Mouse (Mus musculus) stomach, embryonic 16.5 days (tissue): ENCODE measurements around the gene Kif1b. TPM values are rescaled to one million over a fixed set of nuclear protein-coding genes. Genes with fewer than 3 reads are reported as not detected.

ENCODE experiments used
- ATAC-seq: fragments of 200-750 bp; cut with Nextera tagmentation; 2 replicates; pipeline ENCODE4 v1.8.0; 2017; ENCODE audit warnings: moderate number of reproducible peaks, moderate TSS enrichment; ENCODE audit not compliant: insufficient read depth, low FRiP score
- H3K27ac ChIP-seq: fragments of 300-500 bp; sonication (generic); 2 replicates; pipeline ENCODE4 v1.5.1; 2014; ENCODE audit warnings: low read length
- H3K27me3 ChIP-seq: fragments of 300-500 bp; sonication (generic); 2 replicates; pipeline ENCODE4 v1.6.1; 2014; ENCODE audit warnings: low read length, control low read depth, mixed read lengths; ENCODE audit not compliant: control insufficient read depth, insufficient read depth
- H3K36me3 ChIP-seq: fragments of 300-500 bp; sonication (generic); 2 replicates; pipeline ENCODE4 v1.6.1; 2014; ENCODE audit warnings: low read length; ENCODE audit not compliant: control insufficient read depth, insufficient read depth
- H3K4me1 ChIP-seq: fragments of 300-500 bp; sonication (generic); 2 replicates; pipeline ENCODE4 v1.6.1; 2014; ENCODE audit warnings: low read length, control low read depth, mixed read lengths; ENCODE audit not compliant: control insufficient read depth, insufficient read depth
- H3K4me2 ChIP-seq: fragments of 300-500 bp; sonication (generic); 2 replicates; pipeline ENCODE4 v1.6.1; 2014; ENCODE audit warnings: low read depth, low read length, mixed read lengths
- H3K4me3 ChIP-seq: fragments of 300-500 bp; sonication (generic); replicated peaks from 2 replicates; pipeline ENCODE4 v1.5.1; 2014; ENCODE audit warnings: mild to moderate bottlenecking, low read length
- H3K9ac ChIP-seq: fragments of 300-500 bp; sonication (generic); 2 replicates; pipeline ENCODE4 v1.6.1; 2014; ENCODE audit warnings: low read length
- H3K9me3 ChIP-seq: fragments of 300-500 bp; sonication (generic); replicated peaks from 2 replicates; pipeline ENCODE4 v1.6.1; 2016; ENCODE audit warnings: low read length, control low read depth; ENCODE audit not compliant: control insufficient read depth
- WGBS: fragments of 180-500 bp; shearing (Covaris S2); extraction: QIAGEN DNeasy Blood & Tissue Kit; methylation state at CpG from one replicate; pipeline ENCODE4 v1.1.7; 2014; 5-methylcytosine and 5-hydroxymethylcytosine counted together
- polyA plus RNA-seq: library from polyadenylated mRNA; unstranded; fragments of >200 nt; fragmentation: Nextera tagmentation; extraction: Ambion mirVana; gene quantifications from 2 replicates; pipeline ENCODE4 v1.2.1, GENCODE M21; 2015

Kif1b gene
- polyA plus RNA-seq, 1 experiment from 2014 or later, result 29.5 TPM

- no peaks in the 10 kb centered on the region for H3K9me3 ChIP-seq
- H3K27me3 ChIP-seq, result no peaks in the 10 kb centered on the region
- H3K4me3 ChIP-seq, result no peak overlapping the region
- H3K4me1 ChIP-seq, result no peaks in the 10 kb centered on the region
- H3K27ac ChIP-seq, result no peak overlapping the region
- H3K4me2 ChIP-seq, result no peak overlapping the region
- no peak overlapping the region for H3K9ac ChIP-seq
- WGBS, result 81% methylated on average over 9 of the region's 9 CpGs
- ATAC-seq, result no peak
- 0 out of 2 replicates have a peak, but pooled peaks cover 6% of the 10 kb centered on the region for H3K36me3 ChIP-seq
Observed at GRCm38 (mm10) chr4:149337353-149337752, 29.9 kb upstream of the Kif1b start.

- no peaks in the 10 kb centered on the region for H3K27me3 ChIP-seq
- no peak overlapping the region for H3K27ac ChIP-seq
- no peak overlapping the region for H3K4me3 ChIP-seq
- ATAC-seq, result no peak
- no peaks in the 10 kb centered on the region for H3K9me3 ChIP-seq
- H3K36me3 ChIP-seq, result no peaks in the 10 kb centered on the region
- H3K9ac ChIP-seq, result no peak overlapping the region
- no peak overlapping the region for H3K4me2 ChIP-seq
- 85% methylated on average over 7 of the region's 7 CpGs for WGBS
- H3K4me1 ChIP-seq, result no peaks in the 10 kb centered on the region
Observed at GRCm38 (mm10) chr4:149336302-149336701, 28.8 kb upstream of the Kif1b start.

DNA sequence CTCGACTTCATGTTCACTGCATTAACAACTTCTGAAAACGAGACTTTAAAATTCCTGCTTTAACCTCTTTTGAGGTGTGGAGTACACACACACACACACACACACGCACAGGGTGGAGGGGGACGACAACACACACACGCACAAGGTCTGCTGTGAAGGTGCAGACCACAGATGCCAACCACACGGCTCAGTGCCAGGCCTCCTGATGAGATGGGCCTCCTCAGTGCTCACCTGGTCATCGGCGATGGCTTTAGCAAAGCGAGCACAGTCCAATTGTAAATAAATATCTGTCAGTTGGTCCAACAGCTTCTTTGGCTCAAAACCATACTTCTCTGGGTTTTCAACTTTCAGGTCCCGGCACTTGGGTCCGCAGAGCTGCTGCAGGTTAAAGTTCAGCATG, 27.4 kb upstream of the Kif1b start:
- H3K9ac ChIP-seq, result no peak overlapping the region
- H3K4me3 ChIP-seq, result no peak overlapping the region
- ATAC-seq, result no peak
- H3K36me3 ChIP-seq, result peaks cover 11% of the 10 kb centered on the region; the same call in 1 of the 2 replicates
- H3K27ac ChIP-seq, result no peak overlapping the region
- H3K9me3 ChIP-seq, result no peaks in the 10 kb centered on the region
- H3K4me1 ChIP-seq, result no peaks in the 10 kb centered on the region
- 91% methylated on average over 11 of the region's 11 CpGs for WGBS
- no peaks in the 10 kb centered on the region for H3K27me3 ChIP-seq
- H3K4me2 ChIP-seq, result no peak overlapping the region

DNA sequence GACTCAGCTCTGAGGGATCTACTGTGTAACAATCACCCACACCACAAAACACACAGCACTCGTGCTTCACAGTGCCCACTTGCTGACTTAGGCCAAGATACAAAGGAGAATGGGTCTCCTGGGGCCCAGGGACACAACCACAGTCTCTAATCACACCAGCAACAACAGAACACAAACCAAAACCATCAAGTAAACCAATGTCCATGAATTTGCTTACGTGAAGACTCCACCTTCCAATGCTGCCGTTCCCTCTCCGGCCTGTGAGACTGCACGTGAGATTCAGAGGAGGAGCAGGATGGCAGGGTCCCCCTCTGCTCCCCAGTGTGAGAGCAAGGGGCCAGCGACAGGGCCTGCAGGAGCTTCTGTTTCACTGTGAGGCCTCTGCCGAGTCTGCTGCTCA, 25.2 kb upstream of the Kif1b start:
- ATAC-seq, result no peak
- Histone ChIP-seq H3K9ac (no peak overlapping the region), H3K9me3 (no peaks in the 10 kb centered on the region), H3K27me3 (no peaks in the 10 kb centered on the region), H3K4me1 (no peaks in the 10 kb centered on the region), H3K4me2 (no peak overlapping the region), H3K4me3 (no peak overlapping the region), H3K36me3 (peaks cover 19% of the 10 kb centered on the region), H3K27ac (no peak overlapping the region)
- WGBS, result 90% methylated on average over 7 of the region's 7 CpGs

- no peak for ATAC-seq
- Histone ChIP-seq H3K36me3 (peaks cover 19% of the 10 kb centered on the region), H3K4me3 (no peak overlapping the region), H3K4me1 (no peaks in the 10 kb centered on the region), H3K9me3 (no peaks in the 10 kb centered on the region), H3K27me3 (no peaks in the 10 kb centered on the region), H3K4me2 (no peak overlapping the region), H3K27ac (no peak overlapping the region), H3K9ac (no peak overlapping the region)
- 93% methylated on average over 5 of the region's 5 CpGs for WGBS
Observed at GRCm38 (mm10) chr4:149330495-149330894, 23.0 kb upstream of the Kif1b start.

- no peaks in the 10 kb centered on the region for H3K4me1 ChIP-seq
- no peak overlapping the region for H3K27ac ChIP-seq
- no peak overlapping the region for H3K4me3 ChIP-seq
- H3K4me2 ChIP-seq, result no peak overlapping the region
- no peaks in the 10 kb centered on the region for H3K27me3 ChIP-seq
- ATAC-seq, result no peak
- peaks cover 19% of the 10 kb centered on the region for H3K36me3 ChIP-seq
- no peaks in the 10 kb centered on the region for H3K9me3 ChIP-seq
- 84% methylated on average over 4 of the region's 4 CpGs for WGBS
- H3K9ac ChIP-seq, result no peak overlapping the region
Observed at GRCm38 (mm10) chr4:149328735-149329134, 21.2 kb upstream of the Kif1b start.

- Histone ChIP-seq H3K36me3 (peaks cover 19% of the 10 kb centered on the region), H3K9ac (no peak overlapping the region), H3K27ac (no peak overlapping the region), H3K9me3 (no peaks in the 10 kb centered on the region), H3K4me3 (no peak overlapping the region), H3K27me3 (no peaks in the 10 kb centered on the region), H3K4me2 (no peak overlapping the region), H3K4me1 (no peaks in the 10 kb centered on the region)
- 85% methylated on average over 7 of the region's 7 CpGs for WGBS
- no peak for ATAC-seq
Observed at GRCm38 (mm10) chr4:149327281-149327680, 19.8 kb upstream of the Kif1b start.

- Histone ChIP-seq H3K27ac (no peak overlapping the region), H3K27me3 (no peaks in the 10 kb centered on the region), H3K36me3 (peaks cover 12% of the 10 kb centered on the region), H3K4me2 (no peak overlapping the region), H3K4me1 (no peaks in the 10 kb centered on the region), H3K9ac (no peak overlapping the region), H3K4me3 (no peak overlapping the region), H3K9me3 (no peaks in the 10 kb centered on the region)
- no peak for ATAC-seq
- 91% methylated on average over 10 of the region's 10 CpGs for WGBS
Observed at GRCm38 (mm10) chr4:149325411-149326162, 18.1 kb upstream of the Kif1b start.

GRCm38 (mm10) chr4:149323730-149324129, 16.2 kb upstream of the Kif1b start:
- Histone ChIP-seq H3K36me3 (peaks cover 5% of the 10 kb centered on the region; the same call in 1 of the 2 replicates), H3K27ac (no peak overlapping the region), H3K4me3 (no peak overlapping the region), H3K27me3 (no peaks in the 10 kb centered on the region), H3K4me2 (no peak overlapping the region), H3K9me3 (no peaks in the 10 kb centered on the region), H3K4me1 (no peaks in the 10 kb centered on the region), H3K9ac (no peak overlapping the region)
- ATAC-seq, result no peak
- WGBS, result 76% methylated on average over 16 of the region's 16 CpGs
